Comparison of ENCODE assay signal across 24 mouse cellular contexts in genomic region chr9:56235281-56235680, GRCm38 (mm10).
A peak's percentile ranks its signal among the peaks of the same experiment; 100 is the strongest.
DNase-seq lines count a peak whose midpoint lies in the region; ATAC-seq and TF ChIP-seq lines count a peak whose summit lies in the region.
"Had no signal": no experiment of that assay in that cellular context is flagged by ENCODE, and none has a peak within 500 bp of the region (broad histone marks: within the 10 kb centered on the region; RNA-seq: fewer than 3 reads in every experiment).

No protein-coding gene starts in this region.

- H3K9ac ChIP-seq in heart, embryonic 12.5 days, result no peak overlapping the region
- H3K9ac ChIP-seq in stomach, embryonic 15.5 days, result no peak overlapping the region
- no peak overlapping the region for H3K9ac ChIP-seq in stomach, postnatal 0 days (ENCODE audit: low read length)
- H3K9ac ChIP-seq in neural tube, embryonic 15.5 days (replicated peaks), result no peak overlapping the region
- H3K9ac ChIP-seq: forebrain, embryonic 15.5 days; hindbrain, embryonic 14.5 days; liver, postnatal 0 days; midbrain, embryonic 15.5 days had no signal

- no peak overlapping the region for H3K4me3 ChIP-seq in heart, embryonic 12.5 days
- H3K4me3 ChIP-seq in layer of hippocampus, adult 2 months, result peak overlapping the region; percentile 20; the same call in 1 of the 2 replicates
- no peak overlapping the region for H3K4me3 ChIP-seq in stomach, embryonic 15.5 days (replicated peaks)
- H3K4me3 ChIP-seq in stomach, postnatal 0 days (ENCODE audit: low read depth, low read length), result no peak overlapping the region
- no peak overlapping the region for H3K4me3 ChIP-seq in neural tube, embryonic 15.5 days (replicated peaks)
- H3K4me3 ChIP-seq: forebrain, embryonic 15.5 days; megakaryocyte, embryonic 14.5 days; midbrain, embryonic 15.5 days had no signal

- ATAC-seq in heart, embryonic 12.5 days (ENCODE audit: insufficient number of reproducible peaks, low FRiP score), result no peak
- ATAC-seq in stomach, embryonic 15.5 days (ENCODE audit: insufficient read depth, low FRiP score, low read depth), result no peak
- no peak for ATAC-seq in stomach, postnatal 0 days (ENCODE audit: low FRiP score, low TSS enrichment)
- ATAC-seq in neural tube, embryonic 15.5 days (ENCODE audit: low FRiP score), result no peak
- ATAC-seq: inflammation-experienced regulatory T-cells, adult 6 months; liver, postnatal 0 days; midbrain, embryonic 15.5 days; Patski had no signal

- peak overlapping the region; percentile 16; the same call in 1 of the 2 replicates for H3K4me2 ChIP-seq in heart, embryonic 12.5 days
- H3K4me2 ChIP-seq in stomach, embryonic 15.5 days, result no peak overlapping the region
- no peak overlapping the region for H3K4me2 ChIP-seq in stomach, postnatal 0 days (replicated peaks; ENCODE audit: low read depth)
- H3K4me2 ChIP-seq in neural tube, embryonic 15.5 days, result no peak overlapping the region
- H3K4me2 ChIP-seq: forebrain, embryonic 15.5 days; hindbrain, embryonic 14.5 days; liver, embryonic 11.5 days; midbrain, embryonic 15.5 days had no signal

- no peak for TF ChIP-seq EP300 in stomach, postnatal 0 days (optimal IDR thresholded peaks at IDR 0.05)

- 64% methylated on average over 5 of the region's 5 CpGs for WGBS in heart, embryonic 12.5 days
- 79% methylated on average over 5 of the region's 5 CpGs for WGBS in stomach, embryonic 15.5 days
- 80% methylated on average over 5 of the region's 5 CpGs for WGBS in stomach, postnatal 0 days
- WGBS in neural tube, embryonic 15.5 days, result 86% methylated on average over 5 of the region's 5 CpGs

- DNase-seq in heart, postnatal 14 days, result no peak
- no peak for DNase-seq in layer of hippocampus, adult 2 months (ENCODE audit: low spot score in 2 of 2)
- no peak for DNase-seq in layer of hippocampus, adult 9-10 months (ENCODE audit: low spot score)
- DNase-seq in stomach, postnatal 0 days (ENCODE audit: low spot score), result no peak
- DNase-seq in gastrocnemius, adult 8-10 months (ENCODE audit: low spot score in 2 of 2), result no peak
- DNase-seq: adrenal gland, postnatal 36 days; cerebellum, adult 9-11 months; gastrocnemius, postnatal 10 days; kidney, adult 18-20 months; kidney, postnatal 4 days; liver, postnatal 0 days; right cerebral cortex, postnatal 4 days; thymus, adult 18-20 months; thymus, postnatal 36 days had no signal

- H3K27ac ChIP-seq in heart, embryonic 12.5 days (ENCODE audit: poor library complexity, severe bottlenecking), result peak overlapping the region; percentile 92
- peak overlapping the region; percentile 79 for H3K27ac ChIP-seq in layer of hippocampus, adult 2 months
- 0 out of 2 replicates have a peak overlapping the region, but pooled peaks have one; percentile 23 for H3K27ac ChIP-seq in stomach, embryonic 15.5 days
- H3K27ac ChIP-seq in stomach, postnatal 0 days (replicated peaks), result no peak overlapping the region
- no peak overlapping the region for H3K27ac ChIP-seq in neural tube, embryonic 15.5 days (replicated peaks)
- H3K27ac ChIP-seq: forebrain, embryonic 15.5 days; hindbrain, embryonic 14.5 days; midbrain, embryonic 15.5 days had no signal

- H3K27me3 ChIP-seq in heart, embryonic 12.5 days (replicated peaks), result no peaks in the 10 kb centered on the region
- H3K27me3 ChIP-seq in stomach, embryonic 15.5 days (replicated peaks), result no peaks in the 10 kb centered on the region
- no peaks in the 10 kb centered on the region for H3K27me3 ChIP-seq in stomach, postnatal 0 days (ENCODE audit: control insufficient read depth, insufficient read depth, low read length)
- no peaks in the 10 kb centered on the region for H3K27me3 ChIP-seq in neural tube, embryonic 15.5 days (replicated peaks)
- H3K27me3 ChIP-seq: forebrain, embryonic 15.5 days; megakaryocyte, embryonic 14.5 days; midbrain, embryonic 15.5 days; Patski had no signal

- H3K9me3 ChIP-seq in heart, embryonic 12.5 days (replicated peaks), result no peaks in the 10 kb centered on the region
- H3K9me3 ChIP-seq in stomach, embryonic 15.5 days, result no peaks in the 10 kb centered on the region
- no peaks in the 10 kb centered on the region for H3K9me3 ChIP-seq in stomach, postnatal 0 days (ENCODE audit: control insufficient read depth, low read length)
- no peaks in the 10 kb centered on the region for H3K9me3 ChIP-seq in neural tube, embryonic 15.5 days (replicated peaks)
- H3K9me3 ChIP-seq: forebrain, embryonic 15.5 days; megakaryocyte, embryonic 14.5 days; midbrain, embryonic 15.5 days had no signal

- no peak for TF ChIP-seq CTCF in layer of hippocampus, adult 2 months (conservative IDR thresholded peaks at IDR 0.05)
- no peak for TF ChIP-seq CTCF in stomach, postnatal 0 days (IDR thresholded peaks at IDR 0.05; ENCODE audit: low read depth)

- H3K4me1 ChIP-seq in heart, embryonic 12.5 days (replicated peaks), result peaks cover 70% of the 10 kb centered on the region
- 0 out of 2 replicates have a peak, but pooled peaks cover 6% of the 10 kb centered on the region for H3K4me1 ChIP-seq in stomach, embryonic 15.5 days
- H3K4me1 ChIP-seq in stomach, postnatal 0 days (replicated peaks; ENCODE audit: control insufficient read depth, insufficient read depth), result no peaks in the 10 kb centered on the region
- no peaks in the 10 kb centered on the region for H3K4me1 ChIP-seq in neural tube, embryonic 15.5 days
- H3K4me1 ChIP-seq: megakaryocyte, embryonic 14.5 days had no signal

- H3K36me3 ChIP-seq in heart, embryonic 12.5 days, result no peaks in the 10 kb centered on the region
- no peaks in the 10 kb centered on the region for H3K36me3 ChIP-seq in stomach, embryonic 15.5 days
- H3K36me3 ChIP-seq in stomach, postnatal 0 days (ENCODE audit: control insufficient read depth, insufficient read depth, low read length), result peaks cover 1% of the 10 kb centered on the region; the same call in 1 of the 2 replicates
- H3K36me3 ChIP-seq in neural tube, embryonic 15.5 days, result no peaks in the 10 kb centered on the region
- H3K36me3 ChIP-seq: forebrain, embryonic 15.5 days; midbrain, embryonic 15.5 days had no signal

- intact Hi-C loops in heart, postnatal 14 days (cut with DNase I), result no loop called here

Comparison
In these comparisons a context has a peak if more than half of its experiments do, and no peak if none do; other contexts are left out.
1. H3K27ac ChIP-seq: peak in heart, embryonic 12.5 days (single experiment), layer of hippocampus, adult 2 months (single experiment) and stomach, embryonic 15.5 days (single experiment); none in stomach, postnatal 0 days (single experiment) and neural tube, embryonic 15.5 days (single experiment).